Mouse (Mus musculus) megakaryocyte-erythroid progenitor cell, adult 5 weeks (primary cell): ENCODE data around the gene Haspin. TPM values are rescaled to one million over a fixed set of nuclear protein-coding genes. Genes with fewer than 3 reads are reported as not detected.

Experiments used
- polyA plus RNA-seq: library from polyadenylated mRNA; stranded (reverse); fragments of >175 nt; gene quantifications from 2 replicates; pipeline ENCODE4 v1.2.3, GENCODE M21; 2012

The Haspin gene
- 6.9 and 12.1 TPM in 2 replicates for polyA plus RNA-seq

DNA sequence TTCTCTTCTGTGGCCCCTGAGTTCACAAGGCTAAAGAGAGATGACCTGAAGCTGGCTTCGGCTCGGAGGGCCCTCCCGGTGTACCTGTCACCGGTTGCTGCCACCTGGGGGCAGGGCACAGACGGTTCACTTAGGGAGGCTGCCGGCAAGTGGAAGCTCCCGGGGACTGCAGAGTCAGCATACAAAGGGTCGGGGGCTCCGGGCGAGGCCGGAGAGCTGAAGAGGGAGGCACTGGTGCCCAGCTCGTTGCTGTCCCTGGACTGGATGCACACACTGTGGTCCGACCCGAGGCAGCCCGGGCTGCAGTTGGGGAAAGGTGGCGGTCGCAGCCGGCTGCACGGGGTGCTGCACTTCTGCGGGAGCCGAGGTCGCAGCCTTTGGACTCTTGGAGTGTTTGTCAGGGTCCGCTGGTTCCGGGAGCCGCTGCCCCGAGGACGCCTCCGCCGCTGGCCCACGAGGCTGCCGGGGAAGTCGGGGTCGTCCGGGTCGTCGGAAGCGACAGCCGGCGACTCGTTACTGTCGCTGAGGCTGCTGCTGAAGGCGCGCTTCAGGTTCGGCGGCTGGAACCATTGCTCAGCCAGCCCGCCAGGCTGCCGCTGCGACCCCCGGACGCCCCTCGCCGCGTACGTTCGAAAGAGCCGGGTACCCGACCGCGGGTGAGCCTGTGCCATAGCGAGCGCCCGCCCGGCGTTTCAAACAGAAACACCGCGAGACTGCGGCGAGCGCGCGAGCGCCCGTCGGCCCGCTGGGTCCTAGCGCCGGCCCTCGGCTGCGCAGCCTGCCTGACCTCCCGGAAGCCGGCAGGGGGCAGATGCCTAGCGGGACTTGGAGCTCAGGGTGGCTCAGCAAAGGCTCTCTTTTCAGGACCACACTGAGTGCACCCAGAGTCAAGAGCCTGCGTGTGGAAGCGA lies at the start of gene Haspin:
TSS of gene Haspin (minus strand) at position 704 of the 911 bp plus-strand sequence.

GRCm38 (mm10) chr11:73176608-73177508 lies 38.8 kb upstream of the Haspin start, which contains the start of the genes Emc6 and Tax1bp3:
TSS of gene Emc6 (minus strand) at chr11:73177037.
TSS of gene Tax1bp3 (plus strand) at chr11:73177083.

GRCm38 (mm10) chr11:73159957-73160810 lies 22.1 kb upstream of the Haspin start, which contains the start of gene P2rx5:
TSS of gene P2rx5 (plus strand) at chr11:73160421.

GRCm38 (mm10) chr11:73090283-73090682 lies 47.8 kb downstream of the Haspin start, which contains the start of gene Itgae:
TSS of gene Itgae (plus strand) at chr11:73090583.

Other genes with a start within 250 kb of the Haspin start
- gene Atp2a3, start 177.1 kb downstream of the Haspin start, polyA plus RNA-seq: 124 and 141 TPM in 2 replicates
- gene P2rx1, start 139.2 kb downstream of the Haspin start, polyA plus RNA-seq: 15.7 and 18.7 TPM in 2 replicates
- 1.5 and 2.8 TPM in 2 replicates for gene Camkk1, start 119.3 kb downstream of the Haspin start, polyA plus RNA-seq
- 7.0 and 8.2 TPM in 2 replicates for gene Ncbp3, start 90.5 kb downstream of the Haspin start, polyA plus RNA-seq
- 0.05 and 0.09 TPM in 2 replicates for gene Itgae, start 47.7 kb downstream of the Haspin start, polyA plus RNA-seq
- not detected in 2 replicates for gene P2rx5, start 22.1 kb upstream of the Haspin start, polyA plus RNA-seq
- 156 and 168 TPM in 2 replicates for gene Emc6, start 38.7 kb upstream of the Haspin start, polyA plus RNA-seq
- gene Tax1bp3, start 38.8 kb upstream of the Haspin start, polyA plus RNA-seq: 6.4 and 8.2 TPM in 2 replicates
- 5.6 and 6.5 TPM in 2 replicates for gene Ctns, start 60.7 kb upstream of the Haspin start, polyA plus RNA-seq
- 1.2 and 1.3 TPM in 2 replicates for gene Shpk, start 61.2 kb upstream of the Haspin start, polyA plus RNA-seq
- not detected in 2 replicates for gene Trpv1, start 96.0 kb upstream of the Haspin start, polyA plus RNA-seq
- gene Trpv3, start 129.1 kb upstream of the Haspin start, polyA plus RNA-seq: not detected in 2 replicates
- gene Aspa, start 191.3 kb upstream of the Haspin start, polyA plus RNA-seq: 0.01 TPM in 1 of 2 replicates, not detected in the other
- not detected in 2 replicates for gene Gm49340, start 191.4 kb upstream of the Haspin start, polyA plus RNA-seq
- not detected in 2 replicates for gene Spata22, start 191.4 kb upstream of the Haspin start, polyA plus RNA-seq
- not detected in 2 replicates for gene Olfr20, start 212.5 kb upstream of the Haspin start, polyA plus RNA-seq
- gene Olfr376, start 233.0 kb upstream of the Haspin start, polyA plus RNA-seq: not detected in 2 replicates